Comparison of ENCODE assay signal across 8 mouse cellular contexts in the genomic region with DNA sequence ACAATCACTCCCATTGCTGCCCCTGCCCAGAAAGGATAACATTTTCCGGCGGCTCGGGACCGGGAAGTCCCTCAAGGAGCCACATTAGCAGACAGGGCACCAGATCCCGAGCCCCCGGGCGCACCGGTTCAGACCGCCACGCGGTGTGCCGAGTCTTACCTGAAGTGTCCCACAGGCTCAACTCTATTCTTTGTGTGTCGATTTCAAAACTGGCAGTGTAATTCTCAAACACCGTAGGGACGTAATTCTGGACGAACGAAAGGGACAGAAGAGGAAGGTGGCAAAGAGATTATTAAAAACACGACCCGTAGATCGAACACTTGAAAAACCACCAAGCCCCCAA. TPM values are rescaled to one million over a fixed set of nuclear protein-coding genes. Genes with fewer than 3 reads are reported as not detected.
DNase-seq lines count a peak whose midpoint lies in the region; ATAC-seq and TF ChIP-seq lines count a peak whose summit lies in the region.

No protein-coding gene starts in this region.

- no peak for DNase-seq in kidney, adult 2 months
- DNase-seq in kidney, adult 8-10 months: no peak
- peak; percentile 60 for DNase-seq in ZHBTc4 (ENCODE audit: low read depth, low spot score)
- no peak for DNase-seq in forebrain, postnatal 0 days
- DNase-seq in midbrain, embryonic 10.5 days (ENCODE audit: low spot score): no peak
- no peak for DNase-seq in adrenal gland, postnatal 36 days
- DNase-seq in left cerebral cortex, postnatal 10 days (ENCODE audit: extremely low spot score in 1 of 2, low spot score in 2 of 2): no peak
- no peak for DNase-seq in left cerebral cortex, postnatal 25 days (ENCODE audit: low spot score in 2 of 2)

- TF ChIP-seq CTCF in kidney, adult 2 months (conservative IDR thresholded peaks at IDR 0.05; ENCODE audit: insufficient read depth, insufficient read length, low read depth, low read length): no peak
- TF ChIP-seq CTCF in forebrain, postnatal 0 days (IDR thresholded peaks at IDR 0.05; ENCODE audit: low read depth): no peak

- H3K27ac ChIP-seq in kidney, adult 2 months (ENCODE audit: insufficient read depth, low read depth, low read length): peak overlapping the region; percentile 69
- H3K27ac ChIP-seq in forebrain, postnatal 0 days (ENCODE audit: low read depth, low read length): peak overlapping the region; percentile 89
- H3K27ac ChIP-seq in midbrain, embryonic 10.5 days (replicated peaks): peak overlapping the region; percentile 97

- ATAC-seq in forebrain, postnatal 0 days: peak; percentile 7; the same call in 1 of the 2 replicates

- H3K36me3 ChIP-seq in kidney, adult 2 months (ENCODE audit: control insufficient read depth, insufficient read depth, low read length): no peaks in the 10 kb centered on the region
- no peaks in the 10 kb centered on the region for H3K36me3 ChIP-seq in forebrain, postnatal 0 days (ENCODE audit: insufficient read depth)
- H3K36me3 ChIP-seq in midbrain, embryonic 10.5 days: peaks cover 30% of the 10 kb centered on the region

- H3K27me3 ChIP-seq in kidney, adult 2 months (replicated peaks; ENCODE audit: control insufficient read depth, insufficient read depth, low read length): no peaks in the 10 kb centered on the region
- no peaks in the 10 kb centered on the region for H3K27me3 ChIP-seq in forebrain, postnatal 0 days (ENCODE audit: insufficient read depth, low read length)
- H3K27me3 ChIP-seq in midbrain, embryonic 10.5 days (ENCODE audit: low read depth, poor library complexity, severe bottlenecking): no peaks in the 10 kb centered on the region

- WGBS in kidney, adult 2 months: under 1% methylated on average over 20 of the region's 20 CpGs
- WGBS in forebrain, postnatal 0 days: under 1% methylated on average over 20 of the region's 20 CpGs
- under 1% methylated on average over 20 of the region's 20 CpGs for WGBS in midbrain, embryonic 10.5 days

- peaks cover 7% of the 10 kb centered on the region; the same call in 1 of the 2 replicates for H3K4me1 ChIP-seq in kidney, adult 2 months (ENCODE audit: control insufficient read depth, insufficient read depth, low read length)
- H3K4me1 ChIP-seq in forebrain, postnatal 0 days (ENCODE audit: insufficient read depth): peaks cover 4% of the 10 kb centered on the region; the same call in 1 of the 2 replicates
- peaks cover 35% of the 10 kb centered on the region for H3K4me1 ChIP-seq in midbrain, embryonic 10.5 days

- no peaks in the 10 kb centered on the region for H3K9me3 ChIP-seq in forebrain, postnatal 0 days (ENCODE audit: low read length)
- H3K9me3 ChIP-seq in midbrain, embryonic 10.5 days (replicated peaks): no peaks in the 10 kb centered on the region

- peak overlapping the region; percentile 78 for H3K4me2 ChIP-seq in forebrain, postnatal 0 days (ENCODE audit: low read depth)

- no peak for TF ChIP-seq POLR2A in kidney, adult 2 months (IDR thresholded peaks at IDR 0.05; ENCODE audit: low read depth, low read length)

- H3K9ac ChIP-seq in forebrain, postnatal 0 days: peak overlapping the region; percentile 92

- peak overlapping the region; percentile 90 for H3K4me3 ChIP-seq in kidney, adult 2 months (ENCODE audit: insufficient read depth, low read depth, low read length)
- H3K4me3 ChIP-seq in forebrain, postnatal 0 days (ENCODE audit: low read depth, low read length): peak overlapping the region; percentile 60
- H3K4me3 ChIP-seq in midbrain, embryonic 10.5 days: peak overlapping the region; percentile 95

- intact Hi-C loops in left cerebral cortex, postnatal 10 days (cut with DNase I): loop anchor here (5.0 to 10.0 kb wide), 5 partner anchors 173 to 841 kb away; no protein-coding TSS in a partner anchor
- intact Hi-C loops in left cerebral cortex, postnatal 25 days (cut with DNase I): loop anchor here (2.0 to 10.0 kb wide), 5 partner anchors 177 to 767 kb away; no protein-coding TSS in a partner anchor

RNA-seq across cellular contexts. Expression of gene Rnd3, which starts 0.9 kb away (rescaled TPM):
- polyA plus RNA-seq in kidney, adult 2 months (2012; rRNA removed): 1.8 and 3.5 TPM in 2 replicates
- 78.8 and 103 TPM in 2 replicates for total RNA-seq in forebrain, postnatal 0 days (2014; rRNA removed)
- polyA plus RNA-seq in forebrain, postnatal 0 days (2015; fragmentation: Nextera tagmentation; extraction: Ambion mirVana): 62.3 and 72.7 TPM in 2 replicates
- polyA plus RNA-seq in midbrain, embryonic 10.5 days (2016; fragmentation: Nextera tagmentation; extraction: Ambion mirVana): 155 and 255 TPM in 2 replicates
- total RNA-seq in adrenal gland, postnatal 36 days (2021): 10 to 100 TPM; 33.3 to 48.6 TPM
- 10 to 100 TPM; 27.2 to 32.5 TPM for total RNA-seq in left cerebral cortex, postnatal 10 days (2021)
- total RNA-seq in left cerebral cortex, postnatal 25 days (2021): 10 to 100 TPM; 16.6 to 21.8 TPM
